Mouse (Mus musculus) liver, embryonic 12.5 days (tissue): ENCODE data around the gene Zmym6. TPM values are rescaled to one million over a fixed set of nuclear protein-coding genes. Genes with fewer than 3 reads are reported as not detected.

ENCODE experiments used
- ATAC-seq: fragments of 200-750 bp; cut with Nextera tagmentation; 2 replicates; pipeline ENCODE4 v1.8.0; 2017; ENCODE audit warnings: moderate number of reproducible peaks, mild to moderate bottlenecking, moderate library complexity
- H3K27ac ChIP-seq: fragments of 300-500 bp; sonication (generic); 2 replicates; pipeline ENCODE4 v1.5.1; 2016; ENCODE audit warnings: mild to moderate bottlenecking
- H3K27me3 ChIP-seq: fragments of 300-500 bp; sonication (generic); replicated peaks from 2 replicates; pipeline ENCODE4 v1.6.1; 2016; ENCODE audit warnings: mild to moderate bottlenecking, moderate library complexity
- H3K36me3 ChIP-seq: fragments of 300-500 bp; sonication (generic); 2 replicates; pipeline ENCODE4 v1.6.1; 2016; ENCODE audit warnings: mild to moderate bottlenecking, moderate library complexity
- H3K4me1 ChIP-seq: fragments of 300-500 bp; sonication (generic); 2 replicates; pipeline ENCODE4 v1.6.1; 2016
- H3K4me2 ChIP-seq: fragments of 300-500 bp; sonication (generic); 2 replicates; pipeline ENCODE4 v1.6.1; 2016; ENCODE audit warnings: mild to moderate bottlenecking, moderate library complexity
- H3K4me3 ChIP-seq: fragments of 300-500 bp; sonication (generic); 2 replicates; pipeline ENCODE4 v1.5.1; 2016; ENCODE audit warnings: mild to moderate bottlenecking, moderate library complexity
- H3K9ac ChIP-seq: fragments of 300-500 bp; sonication (generic); 2 replicates; pipeline ENCODE4 v1.6.1; 2016; ENCODE audit warnings: mild to moderate bottlenecking, moderate library complexity
- H3K9me3 ChIP-seq: fragments of 300-500 bp; sonication (generic); replicated peaks from 2 replicates; pipeline ENCODE4 v1.6.1; 2016; ENCODE audit warnings: mild to moderate bottlenecking, moderate library complexity
- WGBS: fragments of 180-500 bp; shearing (Covaris S2); methylation state at CpG from one replicate; pipeline ENCODE4 v1.1.7; 2016; ENCODE audit not compliant: insufficient replicate concordance; 5-methylcytosine and 5-hydroxymethylcytosine counted together
- polyA plus RNA-seq: library from polyadenylated mRNA; unstranded; fragments of >200 nt; fragmentation: Nextera tagmentation; extraction: Ambion mirVana; gene quantifications from 2 replicates; pipeline ENCODE4 v1.2.1, GENCODE M21; 2016

The Zmym6 gene
- polyA plus RNA-seq, 1 experiment from 2014 or later: 5.6 TPM

DNA sequence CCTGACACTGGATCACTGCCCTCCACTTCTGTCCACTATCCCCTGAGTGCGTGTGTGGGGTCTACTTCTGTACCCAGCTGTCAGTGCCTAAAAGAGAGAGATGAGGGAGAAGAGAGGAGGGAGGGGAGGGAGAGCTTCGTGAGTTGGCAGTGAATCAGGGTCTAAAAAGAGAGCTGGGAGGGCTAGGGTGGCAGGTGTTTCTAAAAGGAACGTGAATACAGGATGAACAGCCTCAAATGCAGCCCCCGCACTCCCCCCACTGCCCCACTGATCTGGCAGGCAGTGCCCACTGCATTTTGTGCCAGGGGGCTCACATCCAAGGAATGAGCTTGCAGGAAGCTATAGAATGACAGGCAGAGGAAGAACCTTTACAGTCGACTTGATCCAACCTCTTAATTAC, 93.7 kb downstream of the Zmym6 start:
- Histone ChIP-seq H3K27ac (no peak overlapping the region), H3K9ac (no peak overlapping the region), H3K27me3 (peaks cover 74% of the 10 kb centered on the region), H3K4me1 (peaks cover 15% of the 10 kb centered on the region), H3K4me2 (no peak overlapping the region), H3K36me3 (no peaks in the 10 kb centered on the region), H3K4me3 (no peak overlapping the region), H3K9me3 (no peaks in the 10 kb centered on the region)
- 32% methylated on average over 5 of the region's 5 CpGs for WGBS
- ATAC-seq: no peak

DNA sequence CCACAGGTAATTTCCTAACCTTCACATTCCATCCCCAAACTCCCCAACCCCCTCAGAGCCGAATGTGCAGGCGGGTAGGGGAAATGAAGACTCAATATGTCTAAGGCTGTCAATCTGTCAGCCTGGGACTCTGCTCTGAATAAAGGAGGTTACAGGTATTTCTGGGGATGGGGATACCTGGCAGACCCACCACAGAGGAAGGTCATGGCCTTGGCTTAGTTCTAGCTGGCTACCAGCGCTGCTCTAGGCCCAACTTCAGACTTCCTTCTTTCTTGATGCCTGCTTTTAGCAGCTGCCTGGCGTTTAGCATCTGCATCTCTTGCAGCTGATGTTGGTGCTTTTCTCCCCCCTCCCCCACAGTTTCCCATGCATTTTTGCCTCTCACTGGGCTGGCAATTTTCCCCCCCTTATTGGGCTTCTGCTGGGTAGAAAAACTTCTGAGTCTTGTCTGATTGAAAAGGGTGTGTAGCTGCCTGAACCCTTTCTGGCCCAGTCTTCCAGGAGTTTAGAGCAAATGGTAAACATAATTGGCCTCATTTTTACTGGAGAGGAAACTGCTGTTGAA, 94.2 kb downstream of the Zmym6 start:
- peaks cover 71% of the 10 kb centered on the region for H3K27me3 ChIP-seq
- ATAC-seq: no peak
- no peak overlapping the region for H3K9ac ChIP-seq
- no peak overlapping the region for H3K4me2 ChIP-seq
- no peaks in the 10 kb centered on the region for H3K36me3 ChIP-seq
- H3K4me3 ChIP-seq: no peak overlapping the region
- WGBS: 35% methylated on average over 4 of the region's 4 CpGs
- H3K27ac ChIP-seq: no peak overlapping the region
- no peaks in the 10 kb centered on the region for H3K9me3 ChIP-seq
- peaks cover 15% of the 10 kb centered on the region for H3K4me1 ChIP-seq

DNA sequence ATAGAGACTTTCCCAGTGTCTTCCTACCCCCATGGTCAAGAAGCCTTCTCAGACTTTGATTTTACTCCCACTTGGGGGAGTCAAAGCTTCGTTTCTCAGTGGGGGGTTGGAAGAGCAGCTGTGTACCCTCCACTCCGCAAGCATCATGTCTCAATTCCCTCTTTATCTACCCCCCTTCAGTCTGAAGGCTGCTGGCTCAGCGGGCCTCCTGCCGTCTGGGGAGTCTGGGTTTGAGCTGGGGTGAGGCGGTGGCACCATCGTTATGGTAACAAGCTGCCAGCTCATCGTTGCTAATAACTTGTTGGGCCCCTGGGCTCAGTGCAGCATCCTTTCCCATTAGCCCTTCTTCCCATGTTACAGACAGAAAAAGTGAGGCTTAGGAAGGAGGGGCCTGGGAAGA, 94.9 kb downstream of the Zmym6 start:
- Histone ChIP-seq H3K4me1 (peaks cover 15% of the 10 kb centered on the region), H3K9ac (no peak overlapping the region), H3K27me3 (peaks cover 65% of the 10 kb centered on the region), H3K36me3 (no peaks in the 10 kb centered on the region), H3K9me3 (no peaks in the 10 kb centered on the region), H3K4me3 (no peak overlapping the region), H3K4me2 (no peak overlapping the region), H3K27ac (no peak overlapping the region)
- ATAC-seq: no peak
- 24% methylated on average over 7 of the region's 7 CpGs for WGBS

DNA sequence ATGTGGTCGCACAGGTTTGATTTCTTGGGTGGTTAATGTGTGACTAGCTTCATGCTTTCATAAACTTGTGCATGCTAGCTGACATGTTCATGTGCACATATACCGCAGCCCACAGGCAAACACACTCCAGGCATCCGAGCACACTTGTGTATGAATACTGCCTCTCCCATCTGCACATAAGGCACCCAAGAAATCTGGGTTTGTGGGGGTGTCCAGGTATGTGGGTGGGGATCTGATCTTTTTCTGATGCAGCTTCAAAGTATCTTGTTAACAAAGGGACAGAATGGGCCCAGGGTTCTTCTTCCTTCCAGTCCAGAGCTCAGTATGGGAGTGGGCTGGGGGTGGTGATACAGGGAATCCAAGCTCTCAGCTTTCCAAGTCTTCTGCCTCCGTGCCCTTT, 95.4 kb downstream of the Zmym6 start:
- ATAC-seq: no peak
- Histone ChIP-seq H3K27me3 (peaks cover 61% of the 10 kb centered on the region), H3K4me3 (no peak overlapping the region), H3K27ac (no peak overlapping the region), H3K36me3 (no peaks in the 10 kb centered on the region), H3K9me3 (no peaks in the 10 kb centered on the region), H3K9ac (no peak overlapping the region), H3K4me2 (no peak overlapping the region), H3K4me1 (peaks cover 15% of the 10 kb centered on the region)
- 52% methylated on average over 4 of the region's 4 CpGs for WGBS

DNA sequence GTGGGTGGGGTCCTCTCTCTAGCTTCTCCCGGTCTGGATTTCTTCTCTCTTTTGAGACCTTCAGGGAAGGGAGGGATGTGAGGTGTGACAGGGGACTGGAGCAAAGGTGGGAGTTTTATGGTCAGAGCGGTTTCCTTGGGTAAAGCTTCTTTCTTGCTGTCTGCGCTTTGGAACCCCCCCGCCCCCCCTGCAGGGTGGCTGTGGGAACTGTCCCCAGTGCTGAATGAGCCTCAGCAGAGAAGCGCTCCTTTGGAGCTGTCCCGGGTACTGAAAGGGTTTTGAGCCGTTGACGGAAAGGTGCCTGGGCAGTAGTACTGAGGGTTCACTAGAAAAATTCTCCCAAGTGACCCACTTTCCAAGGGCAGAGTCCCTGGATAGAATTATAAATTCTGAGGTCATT, 96.3 kb downstream of the Zmym6 start:
- no peak for ATAC-seq
- WGBS: 5% methylated on average over 8 of the region's 8 CpGs
- peaks cover 61% of the 10 kb centered on the region for H3K27me3 ChIP-seq

More for the DNA sequence above, 96.3 kb downstream of the Zmym6 start:
- H3K9ac ChIP-seq: no peak overlapping the region
- H3K4me1 ChIP-seq: peaks cover 11% of the 10 kb centered on the region
- H3K27ac ChIP-seq: no peak overlapping the region
- no peaks in the 10 kb centered on the region for H3K9me3 ChIP-seq
- H3K36me3 ChIP-seq: no peaks in the 10 kb centered on the region
- H3K4me3 ChIP-seq: no peak overlapping the region
- H3K4me2 ChIP-seq: no peak overlapping the region

Other genes starting within 250 kb of the Zmym6 start
- 8.1 and 8.8 TPM in 2 replicates for gene Zmym4, start 109.2 kb upstream of the Zmym6 start, polyA plus RNA-seq
- gene Sfpq, start 56.1 kb upstream of the Zmym6 start, polyA plus RNA-seq: 87.6 and 87.8 TPM in 2 replicates
- 13.7 and 15.2 TPM in 2 replicates for gene Zmym1, start 16.2 kb upstream of the Zmym6 start, polyA plus RNA-seq
- gene Tmem35b, start 46.3 kb downstream of the Zmym6 start, polyA plus RNA-seq: 7.3 and 8.5 TPM in 2 replicates
- 0.33 and 0.55 TPM in 2 replicates for gene Dlgap3, start 91.8 kb downstream of the Zmym6 start, polyA plus RNA-seq
- gene Smim12, start 166.4 kb downstream of the Zmym6 start, polyA plus RNA-seq: 33.9 and 35.3 TPM in 2 replicates
- gene Gja4, start 236.7 kb downstream of the Zmym6 start, polyA plus RNA-seq: 2.5 and 3.1 TPM in 2 replicates